Mouse (Mus musculus) intestine, postnatal 0 days (tissue): ENCODE results near the gene Zc3h12b. TPM values are rescaled to one million over a fixed set of nuclear protein-coding genes. Genes with fewer than 3 reads are reported as not detected.

Experiments
- ATAC-seq: fragments of 200-750 bp; cut with Nextera tagmentation; 2 replicates; pipeline ENCODE4 v1.8.0; 2017; ENCODE audit warnings: mild to moderate bottlenecking, moderate TSS enrichment, moderate library complexity
- H3K27ac ChIP-seq: fragments of 300-500 bp; sonication (generic); 2 replicates; pipeline ENCODE4 v1.5.1; 2014; ENCODE audit warnings: mild to moderate bottlenecking, low read depth, low read length, moderate library complexity
- H3K27me3 ChIP-seq: fragments of 300-500 bp; sonication (generic); replicated peaks from 2 replicates; pipeline ENCODE4 v1.6.1; 2014; ENCODE audit warnings: low read length, mixed read lengths; ENCODE audit not compliant: control insufficient read depth, insufficient read depth
- H3K36me3 ChIP-seq: fragments of 300-500 bp; sonication (generic); 2 replicates; pipeline ENCODE4 v1.6.1; 2014; ENCODE audit warnings: mild to moderate bottlenecking, moderate library complexity; ENCODE audit not compliant: control insufficient read depth, insufficient read depth
- H3K4me1 ChIP-seq: fragments of 300-500 bp; sonication (generic); replicated peaks from 2 replicates; pipeline ENCODE4 v1.6.1; 2014; ENCODE audit warnings: antibody characterized with exemption, low read length, mixed read lengths; ENCODE audit not compliant: control insufficient read depth, insufficient read depth
- H3K4me2 ChIP-seq: fragments of 300-500 bp; sonication (generic); replicated peaks from 2 replicates; pipeline ENCODE4 v1.6.1; 2014; ENCODE audit warnings: low read depth, mild to moderate bottlenecking, moderate library complexity
- H3K4me3 ChIP-seq: fragments of 300-500 bp; sonication (generic); 2 replicates; pipeline ENCODE4 v1.5.1; 2014; ENCODE audit warnings: low read depth, low read length
- H3K9ac ChIP-seq: fragments of 300-500 bp; sonication (generic); 2 replicates; pipeline ENCODE4 v1.6.1; 2014; ENCODE audit warnings: mild to moderate bottlenecking, low read depth, low read length
- H3K9me3 ChIP-seq: fragments of 300-500 bp; sonication (generic); 2 replicates; pipeline ENCODE4 v1.6.1; 2016; ENCODE audit warnings: mixed run types; ENCODE audit not compliant: control insufficient read depth
- CTCF ChIP-seq: sonication (generic); IDR thresholded peaks from 2 replicates; pipeline ENCODE4 v1.5.1; 2016; ENCODE audit warnings: low read depth, mild to moderate bottlenecking, control low read depth, antibody characterized with exemption, moderate library complexity
- WGBS: fragments of 180-500 bp; shearing (Covaris S2); extraction: QIAGEN DNeasy Blood & Tissue Kit; methylation state at CpG from one replicate; pipeline ENCODE4 v1.1.7; 2014; 5-methylcytosine and 5-hydroxymethylcytosine counted together
- polyA plus RNA-seq: library from polyadenylated mRNA; unstranded; fragments of >200 nt; fragmentation: Nextera tagmentation; extraction: Ambion mirVana; gene quantifications from 2 replicates; pipeline ENCODE4 v1.2.1, GENCODE M21; 2015

Zc3h12b gene
- polyA plus RNA-seq, 1 experiment from 2014 or later, result 0.74 TPM

- Histone ChIP-seq H3K4me3 (no peak overlapping the region), H3K36me3 (no peaks in the 10 kb centered on the region), H3K27me3 (no peaks in the 10 kb centered on the region), H3K9ac (no peak overlapping the region), H3K4me1 (no peaks in the 10 kb centered on the region), H3K9me3 (no peaks in the 10 kb centered on the region), H3K4me2 (no peak overlapping the region), H3K27ac (no peak overlapping the region)
- ATAC-seq, result no peak
- no peak for TF ChIP-seq CTCF
- WGBS, result 68% methylated on average over 9 of the region's 14 CpGs
Observed at GRCm38 (mm10) chrX:95852806-95853205, 141.3 kb downstream of the Zc3h12b start.

GRCm38 (mm10) chrX:95881111-95881510, 169.6 kb downstream of the Zc3h12b start:
- Histone ChIP-seq H3K27me3 (no peaks in the 10 kb centered on the region), H3K4me1 (no peaks in the 10 kb centered on the region), H3K4me2 (no peak overlapping the region), H3K9me3 (no peaks in the 10 kb centered on the region), H3K36me3 (no peaks in the 10 kb centered on the region), H3K27ac (no peak overlapping the region), H3K9ac (no peak overlapping the region), H3K4me3 (no peak overlapping the region)
- ATAC-seq, result no peak
- no peak for TF ChIP-seq CTCF

GRCm38 (mm10) chrX:95902716-95903115, 191.2 kb downstream of the Zc3h12b start:
- no peak for ATAC-seq
- no peaks in the 10 kb centered on the region for H3K4me1 ChIP-seq
- H3K36me3 ChIP-seq, result no peaks in the 10 kb centered on the region
- H3K9ac ChIP-seq, result no peak overlapping the region
- no peak overlapping the region for H3K27ac ChIP-seq
- H3K9me3 ChIP-seq, result no peaks in the 10 kb centered on the region
- TF ChIP-seq CTCF, result no peak
- no peaks in the 10 kb centered on the region for H3K27me3 ChIP-seq
- H3K4me2 ChIP-seq, result no peak overlapping the region
- no peak overlapping the region for H3K4me3 ChIP-seq
- 85% methylated on average over 3 of the region's 3 CpGs for WGBS

GRCm38 (mm10) chrX:95935481-95935880, 224.0 kb downstream of the Zc3h12b start:
- H3K9ac ChIP-seq, result no peak overlapping the region

GRCm38 (mm10) chrX:95945496-95945895, 234.0 kb downstream of the Zc3h12b start:
- H3K4me1 ChIP-seq, result no peaks in the 10 kb centered on the region
- WGBS, result 86% methylated on average over 2 of the region's 2 CpGs
- H3K9me3 ChIP-seq, result no peaks in the 10 kb centered on the region
- no peak for TF ChIP-seq CTCF
- no peak overlapping the region for H3K27ac ChIP-seq
- no peak overlapping the region for H3K4me3 ChIP-seq
- no peak for ATAC-seq
- no peak overlapping the region for H3K9ac ChIP-seq
- H3K27me3 ChIP-seq, result no peaks in the 10 kb centered on the region
- 0 out of 2 replicates have a peak, but pooled peaks cover 7% of the 10 kb centered on the region for H3K36me3 ChIP-seq
- no peak overlapping the region for H3K4me2 ChIP-seq

More at GRCm38 (mm10) chrX:95935481-95935880, 224.0 kb downstream of the Zc3h12b start:
- H3K4me2 ChIP-seq, result no peak overlapping the region
- TF ChIP-seq CTCF, result no peak
- no peak overlapping the region for H3K4me3 ChIP-seq
- no peak for ATAC-seq
- no peaks in the 10 kb centered on the region for H3K4me1 ChIP-seq
- no peaks in the 10 kb centered on the region for H3K27me3 ChIP-seq
- no peak overlapping the region for H3K27ac ChIP-seq
- WGBS, result 91% methylated on average over 2 of the region's 2 CpGs
- H3K9me3 ChIP-seq, result no peaks in the 10 kb centered on the region
- 0 out of 2 replicates have a peak, but pooled peaks cover 3% of the 10 kb centered on the region for H3K36me3 ChIP-seq

- Histone ChIP-seq H3K27ac (no peak overlapping the region), H3K4me2 (no peak overlapping the region), H3K9me3 (no peaks in the 10 kb centered on the region), H3K36me3 (0 out of 2 replicates have a peak, but pooled peaks cover 7% of the 10 kb centered on the region), H3K4me1 (no peaks in the 10 kb centered on the region), H3K4me3 (no peak overlapping the region), H3K9ac (no peak overlapping the region), H3K27me3 (no peaks in the 10 kb centered on the region)
- no peak for ATAC-seq
- no peak for TF ChIP-seq CTCF
- WGBS, result 89% methylated on average over 4 of the region's 4 CpGs
Observed at GRCm38 (mm10) chrX:95948135-95948534, 236.7 kb downstream of the Zc3h12b start.

- H3K27ac ChIP-seq, result no peak overlapping the region
- H3K4me1 ChIP-seq, result no peaks in the 10 kb centered on the region; the same call in 1 of the 2 replicates
- no peak overlapping the region for H3K4me3 ChIP-seq
- no peaks in the 10 kb centered on the region for H3K27me3 ChIP-seq
- H3K36me3 ChIP-seq, result 0 out of 2 replicates have a peak, but pooled peaks cover 7% of the 10 kb centered on the region
- 51% methylated on average over 3 of the region's 3 CpGs for WGBS
- no peak overlapping the region for H3K9ac ChIP-seq
- no peak for ATAC-seq
- H3K9me3 ChIP-seq, result no peaks in the 10 kb centered on the region
- TF ChIP-seq CTCF, result peak; percentile 69
- H3K4me2 ChIP-seq, result no peak overlapping the region
Observed at GRCm38 (mm10) chrX:95950776-95951175, 239.3 kb downstream of the Zc3h12b start.
